Mouse (Mus musculus) kidney, postnatal 10 days (tissue): ENCODE measurements around the gene 1700037C18Rik.

Source experiments
- DNase-seq: peaks from one replicate; pipeline ENCODE4 v3.0.0; 2021; ENCODE audit warnings: mixed read lengths

1700037C18Rik gene

DNA sequence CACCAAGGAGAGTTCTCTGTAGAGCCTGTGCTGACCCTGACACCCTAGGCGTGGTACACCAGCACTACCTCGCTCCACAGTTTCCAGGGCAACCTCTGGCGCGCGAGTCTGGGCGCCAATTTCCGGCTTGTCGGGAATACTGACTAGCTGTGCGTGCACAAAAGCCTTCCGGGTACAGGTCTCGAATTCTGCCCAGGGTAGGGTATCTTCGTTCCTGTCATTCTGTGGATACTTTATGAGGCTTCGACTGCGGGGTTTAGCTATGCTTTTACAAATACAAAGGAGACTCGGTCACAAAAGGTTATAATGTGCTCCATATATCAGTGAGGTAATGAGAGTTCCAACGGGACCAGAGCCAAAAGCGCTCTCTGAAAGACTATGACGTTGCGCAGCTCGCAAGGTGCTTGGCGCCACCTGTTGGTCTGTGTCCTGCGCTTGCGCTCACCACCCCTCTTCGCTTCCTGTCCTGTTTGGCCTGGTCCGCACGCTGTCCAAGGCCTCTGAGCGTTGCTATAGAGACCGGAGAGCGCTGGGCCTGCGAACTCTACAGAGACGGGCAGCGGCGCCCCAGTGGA is at the start of gene 1700037C18Rik, which contains the start of gene Cluap1:
TSS of gene 1700037C18Rik (minus strand) at position 153 of the 575 bp plus-strand sequence.
TSS of gene Cluap1 (plus strand) at position 265 of the 575 bp plus-strand sequence.
- DNase-seq: peak; percentile 97

DNA sequence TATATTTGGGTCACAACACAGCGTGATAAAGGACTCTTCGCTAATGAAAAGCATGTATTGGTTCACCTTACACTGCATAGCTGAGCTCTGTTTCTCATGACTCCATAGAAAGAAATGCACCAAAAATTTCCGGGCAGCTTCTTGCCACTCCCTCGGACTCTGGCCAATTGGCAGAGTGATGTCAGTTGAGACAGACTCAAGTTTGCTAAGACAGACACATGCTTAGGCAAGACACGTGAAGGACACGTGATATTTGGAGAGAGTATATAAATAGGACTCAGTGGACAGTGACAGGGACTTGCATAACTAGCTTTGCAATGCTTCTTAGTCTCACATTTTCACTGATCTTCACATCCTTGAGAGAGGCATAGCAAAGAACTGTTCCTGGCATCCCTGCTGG is 47.9 kb upstream of the 1700037C18Rik start:
- DNase-seq: no peak

DNA sequence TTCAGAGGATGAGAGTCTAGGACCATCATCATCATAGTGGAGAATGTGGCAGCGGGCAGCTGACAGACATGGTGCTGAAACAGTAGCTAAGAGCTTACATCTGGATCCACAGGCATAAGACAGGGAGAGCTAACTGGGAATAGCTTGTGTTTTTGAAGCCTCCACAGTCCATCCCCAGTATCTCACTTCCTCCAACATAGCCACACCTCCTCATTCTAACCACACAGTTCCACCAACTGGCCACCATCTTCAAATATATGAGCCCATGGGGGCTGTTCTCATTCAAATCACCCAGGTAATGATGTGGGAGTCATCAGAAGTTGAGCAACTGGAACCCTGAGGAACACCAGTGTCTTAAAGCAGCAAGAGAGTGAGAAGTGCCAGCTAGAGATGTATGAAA is 42.7 kb upstream of the 1700037C18Rik start:
- no peak for DNase-seq

DNA sequence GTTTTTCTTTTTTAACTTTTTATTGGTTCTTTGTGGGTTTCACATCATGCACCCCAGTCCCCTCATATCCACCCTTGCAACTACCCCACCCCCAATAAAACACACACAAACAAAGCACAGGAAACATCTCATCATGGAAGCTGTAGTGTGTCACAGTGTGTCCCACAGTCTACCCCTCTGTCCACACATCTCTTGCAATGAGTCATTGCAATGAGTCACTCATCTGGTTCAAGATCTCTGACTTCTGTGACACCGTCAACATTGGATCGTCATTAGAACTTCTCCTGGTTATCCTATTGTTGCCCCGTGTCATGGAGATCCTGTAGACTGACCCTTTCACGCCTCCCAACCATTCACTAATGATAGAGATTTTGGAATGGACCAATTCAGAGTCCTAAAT is 26.2 kb upstream of the 1700037C18Rik start:
- DNase-seq: no peak

DNA sequence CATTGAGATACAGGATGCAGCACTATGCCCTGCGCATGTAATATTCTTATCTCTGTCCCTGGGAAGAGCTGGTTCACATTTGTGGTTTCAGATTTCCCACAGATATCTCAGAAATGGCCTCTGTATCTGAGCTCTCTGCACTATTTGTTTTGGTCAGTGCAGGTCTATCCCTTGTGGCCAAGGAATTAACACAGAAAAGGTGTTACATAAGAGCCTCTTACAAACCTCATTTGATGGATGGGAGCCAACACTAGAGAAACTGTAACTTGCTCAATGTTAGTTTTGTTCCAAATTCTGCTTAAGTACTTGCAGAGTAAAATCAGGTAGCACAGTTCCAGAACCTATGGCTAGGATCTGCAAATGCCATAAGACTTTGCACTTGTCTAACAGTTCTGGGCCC is 25.6 kb upstream of the 1700037C18Rik start:
- no peak for DNase-seq

DNA sequence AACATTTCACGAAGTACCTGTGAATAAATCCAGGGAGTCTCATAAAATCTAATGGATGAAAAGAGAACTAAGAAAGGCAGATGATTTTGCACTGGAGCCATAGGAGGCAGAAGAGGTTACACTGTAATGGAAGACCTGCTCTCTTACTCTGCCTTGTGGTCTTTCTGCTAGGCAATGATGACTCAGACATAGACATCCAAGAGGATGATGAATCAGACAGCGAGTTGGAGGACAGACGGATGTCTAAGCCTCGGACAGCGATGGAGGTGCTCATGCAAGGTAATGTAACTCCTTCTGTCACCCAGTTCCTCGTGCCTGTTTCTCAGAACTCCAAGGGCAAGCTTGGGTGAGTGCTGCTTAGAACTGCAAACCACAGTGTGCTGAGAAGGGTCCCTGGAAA is 25.0 kb upstream of the 1700037C18Rik start:
- DNase-seq: no peak

DNA sequence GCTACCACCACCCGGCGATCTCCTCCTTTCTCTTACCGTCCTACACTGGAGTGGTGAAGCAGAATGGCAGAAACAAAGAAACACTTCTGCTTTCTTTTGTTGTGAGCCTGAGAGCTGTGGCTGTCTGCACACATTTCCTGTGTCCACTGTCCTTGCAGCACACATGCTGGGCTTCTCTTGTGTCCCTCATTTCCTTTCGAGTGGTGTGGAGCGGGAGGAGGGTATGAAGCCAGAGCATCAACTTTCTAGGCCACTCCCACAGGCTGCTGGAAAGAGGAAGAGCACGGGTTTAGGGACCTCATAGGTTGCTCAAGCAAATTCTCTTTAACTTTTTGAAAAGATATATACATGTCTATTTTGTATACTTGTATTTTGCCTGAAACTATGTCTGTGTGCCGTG is 20.7 kb upstream of the 1700037C18Rik start:
- no peak for DNase-seq

DNA sequence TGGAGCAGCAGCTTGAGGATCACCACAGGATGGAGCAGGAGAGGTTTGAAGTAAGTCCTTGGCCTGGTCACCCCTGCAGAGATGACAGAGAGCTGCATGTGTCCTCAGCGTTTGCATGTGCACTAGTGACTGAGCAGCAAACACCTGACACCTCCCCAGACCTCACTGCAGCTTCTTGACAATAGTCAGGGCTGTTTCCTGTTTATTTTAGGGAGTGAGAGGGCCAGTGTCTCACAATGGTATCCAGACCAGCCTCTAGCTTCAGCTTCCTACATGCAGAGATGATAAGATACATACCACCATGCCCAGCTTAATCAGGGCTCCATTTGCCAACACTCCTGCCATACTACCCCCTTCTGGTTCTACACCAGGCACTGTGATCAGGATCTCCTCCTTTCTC is 20.1 kb upstream of the 1700037C18Rik start:
- DNase-seq: no peak

DNA sequence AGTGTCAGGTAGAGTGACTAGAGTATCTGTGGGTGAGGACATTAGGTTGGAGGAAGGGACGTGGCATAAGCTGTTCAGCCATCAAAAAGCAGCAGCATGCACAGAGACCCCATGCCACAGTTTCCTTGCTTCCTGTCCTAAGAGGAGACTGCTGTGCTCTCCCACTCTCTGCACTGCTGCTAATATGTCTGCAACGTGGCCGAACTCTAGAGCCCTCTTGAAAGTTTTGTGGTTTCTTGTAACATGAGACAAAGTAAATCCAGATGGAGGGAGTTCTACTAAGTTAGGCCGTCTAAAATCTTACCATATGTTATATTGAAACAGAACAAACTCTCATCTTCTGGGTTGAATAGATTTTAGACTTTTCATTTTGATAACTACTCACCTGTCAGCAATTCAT is 15.5 kb upstream of the 1700037C18Rik start:
- no peak for DNase-seq

DNA sequence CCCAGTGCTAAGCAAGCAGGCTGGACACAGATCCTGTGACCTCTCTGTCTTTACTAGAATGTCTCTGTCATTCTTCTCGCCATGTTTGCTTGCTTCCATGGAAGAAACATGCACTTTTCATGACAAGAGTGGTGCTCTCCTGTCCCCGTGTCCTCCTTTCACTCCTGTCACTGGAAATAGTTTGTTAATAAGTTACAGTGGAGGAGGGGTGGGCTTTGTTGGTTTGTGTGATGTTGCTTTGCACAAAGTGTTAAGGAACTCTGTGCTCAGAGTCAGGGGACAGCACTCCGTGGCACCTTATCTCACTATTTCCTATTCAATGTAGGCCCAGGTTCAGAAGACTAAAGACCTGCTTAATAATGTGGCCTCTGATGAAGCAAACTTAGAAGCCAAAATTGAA is 15.0 kb upstream of the 1700037C18Rik start:
- no peak for DNase-seq

DNA sequence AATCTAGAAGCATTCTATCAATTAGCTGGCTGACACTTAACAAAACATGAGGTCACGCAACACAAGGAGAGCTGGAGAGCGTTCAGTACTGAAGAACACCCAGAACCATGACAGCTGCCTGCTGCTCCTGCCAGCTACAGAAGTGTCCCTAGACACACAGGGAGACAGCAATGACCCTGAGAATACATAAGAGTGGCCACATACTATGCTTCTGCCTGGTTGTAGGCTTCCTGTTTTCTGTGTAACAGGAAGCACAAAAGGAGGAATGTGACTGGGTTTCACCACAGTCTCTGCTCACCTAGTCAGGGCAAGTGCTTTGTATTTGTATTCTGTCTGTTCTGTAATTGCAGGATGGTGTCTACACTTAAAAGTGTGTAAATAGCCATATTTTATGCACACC is 12.3 kb upstream of the 1700037C18Rik start:
- no peak for DNase-seq

DNA sequence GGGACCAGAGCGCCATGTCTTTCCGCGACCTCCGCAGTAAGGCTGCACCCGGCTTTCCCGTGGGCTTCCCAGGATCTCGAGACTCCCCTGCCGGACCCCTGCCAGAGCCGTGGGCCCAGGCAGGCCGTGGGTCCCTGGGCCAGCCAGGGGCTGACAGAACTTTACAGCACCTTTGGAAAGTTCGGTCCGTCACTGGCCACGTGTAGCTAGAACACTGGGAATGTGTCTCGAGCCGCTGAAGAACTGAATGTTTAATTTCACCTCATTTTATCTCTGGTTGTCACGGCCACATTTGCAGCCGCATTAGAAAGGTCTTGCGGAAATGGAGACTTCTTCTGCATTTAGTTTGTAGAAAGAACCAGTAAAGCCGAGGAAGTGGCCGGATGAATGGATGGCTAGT is 629 bp upstream of the 1700037C18Rik start:
- DNase-seq: no peak

DNA sequence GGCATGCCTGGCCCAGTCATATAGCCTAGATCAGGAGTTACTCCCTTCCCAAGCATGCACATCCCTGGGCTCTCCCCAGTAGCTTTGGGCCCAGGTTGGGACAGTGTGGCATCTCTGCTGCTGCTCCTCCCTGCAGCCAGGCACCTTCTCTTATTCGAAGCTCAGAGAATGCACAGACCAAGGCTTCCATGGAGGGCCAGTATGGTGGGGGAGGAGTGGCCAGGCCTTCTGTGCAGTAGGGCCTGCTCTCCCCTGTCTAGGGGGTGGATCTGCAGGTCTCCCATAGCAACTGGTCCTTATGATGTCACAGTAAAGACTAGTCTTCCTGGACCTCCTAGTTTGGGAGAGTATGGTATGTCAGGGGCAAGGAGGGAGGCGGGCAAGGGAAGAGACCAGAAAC is 1.0 kb downstream of the 1700037C18Rik start:
- no peak for DNase-seq

DNA sequence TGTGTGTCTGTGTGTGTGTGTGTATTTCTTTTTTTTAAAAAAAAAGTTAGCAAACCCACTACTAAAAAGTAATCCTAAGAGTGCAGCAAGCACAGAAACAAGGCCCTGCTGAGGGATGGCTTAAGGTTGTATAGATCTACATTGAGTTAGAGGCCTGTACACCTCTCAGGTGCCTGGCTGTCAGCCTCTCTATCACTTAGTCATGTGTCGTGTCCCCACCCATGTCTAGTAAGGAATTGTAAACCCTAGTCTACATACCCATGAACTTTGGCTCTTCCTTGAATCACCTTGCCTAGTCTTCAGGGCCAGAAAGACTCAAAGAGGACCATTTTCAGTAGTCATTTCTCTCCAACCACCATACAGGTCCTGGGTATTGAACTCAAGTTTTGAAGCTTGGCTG is 11.9 kb downstream of the 1700037C18Rik start:
- DNase-seq: no peak

DNA sequence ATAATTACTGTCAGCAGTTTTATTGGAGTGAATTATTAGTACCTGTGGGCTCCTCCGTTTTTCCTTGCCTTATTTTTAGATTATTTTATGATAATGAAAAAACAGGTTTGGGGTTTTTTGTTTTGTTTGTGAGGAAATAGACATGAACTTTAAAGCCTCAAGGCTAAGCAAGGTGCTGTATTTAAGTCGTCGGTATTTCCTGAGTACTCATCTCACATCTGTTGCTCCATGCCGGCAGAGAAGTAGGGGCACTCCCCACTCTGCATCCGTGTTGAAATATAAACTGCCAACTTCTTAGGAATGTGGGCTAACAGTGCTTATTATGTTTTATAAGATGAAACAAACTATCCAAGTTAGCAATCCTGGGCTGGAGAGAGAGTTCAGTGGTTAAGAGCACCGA is 12.4 kb downstream of the 1700037C18Rik start:
- no peak for DNase-seq

DNA sequence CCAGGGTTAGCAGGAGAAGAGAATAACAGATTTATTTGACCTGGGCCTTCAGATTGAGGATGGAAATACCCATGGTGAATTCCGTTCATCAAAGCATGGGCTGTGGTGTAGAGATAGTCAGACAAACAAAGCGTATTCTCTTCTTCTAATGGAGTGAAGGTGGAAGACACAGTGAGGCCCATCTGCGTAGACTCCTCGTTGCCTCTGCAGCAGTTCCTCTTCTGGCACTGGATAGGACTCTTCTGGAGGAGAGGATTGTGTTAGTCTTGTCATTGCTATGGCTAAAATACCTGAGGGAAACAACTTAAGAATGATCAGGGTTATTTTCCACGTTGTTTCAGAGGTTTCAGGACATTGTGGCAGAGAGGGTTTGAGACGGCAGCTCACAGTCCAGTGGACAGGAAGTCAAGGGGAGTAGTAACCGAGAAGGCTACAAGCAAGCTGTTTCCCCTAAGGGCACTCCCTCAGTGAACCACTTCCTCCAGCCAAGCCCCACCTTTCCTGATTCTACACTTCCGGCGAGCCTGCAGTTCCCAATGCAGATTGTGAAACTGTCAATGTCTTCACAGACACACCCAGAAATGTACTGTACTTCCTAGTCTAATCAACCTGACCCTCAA is 13.2 kb downstream of the 1700037C18Rik start:
- peak; percentile 45 for DNase-seq

DNA sequence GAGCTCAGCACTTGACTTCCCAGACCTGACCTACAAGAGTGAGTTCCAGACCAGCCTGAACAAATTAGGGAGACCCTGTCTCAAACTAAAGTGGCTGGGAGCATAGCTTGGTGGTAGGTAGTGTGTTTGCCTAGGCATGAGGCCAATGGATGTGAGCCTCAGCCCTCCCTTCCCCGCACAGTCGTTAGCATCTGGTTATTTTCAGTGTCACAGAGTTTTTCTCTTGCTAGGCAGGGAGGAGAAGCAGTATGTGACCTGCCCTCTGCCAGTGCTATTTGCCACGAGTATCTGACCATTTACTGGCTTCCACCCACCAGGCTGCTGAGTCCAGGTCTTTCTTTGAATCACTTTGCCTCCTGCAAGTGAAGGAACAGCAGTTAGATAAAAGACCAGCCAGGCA is 14.8 kb downstream of the 1700037C18Rik start:
- no peak for DNase-seq

DNA sequence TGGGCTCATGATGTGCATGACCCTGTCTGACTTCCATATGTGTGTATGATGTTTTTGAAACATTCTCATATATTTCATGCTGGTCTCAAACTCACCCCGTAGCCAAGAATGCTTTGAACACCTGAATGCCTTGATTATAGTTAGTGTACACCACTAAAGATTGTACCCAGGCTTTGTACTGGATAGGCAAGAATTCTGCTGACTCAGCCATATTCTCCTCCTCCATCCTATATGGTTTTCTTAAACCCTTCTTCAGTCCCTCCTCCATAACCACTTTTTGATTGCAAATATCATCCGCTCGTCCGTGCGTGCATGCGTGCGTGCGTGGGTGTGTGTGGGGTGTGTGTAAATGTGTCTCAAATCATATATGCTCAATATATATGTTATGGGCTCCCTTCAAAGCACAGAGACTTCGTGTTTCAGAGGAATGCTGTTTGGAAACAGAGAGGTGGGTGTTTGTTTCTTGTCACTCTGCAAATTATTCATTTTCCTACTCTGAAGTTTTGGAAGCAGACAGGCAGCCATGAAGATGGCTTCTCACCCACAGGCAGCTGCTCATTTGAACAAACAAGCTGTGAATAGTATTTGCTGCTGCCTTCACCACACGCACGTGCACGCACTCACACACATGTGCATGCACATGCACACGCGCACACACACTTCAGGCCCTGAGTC is 16.7 kb downstream of the 1700037C18Rik start:
- no peak for DNase-seq

DNA sequence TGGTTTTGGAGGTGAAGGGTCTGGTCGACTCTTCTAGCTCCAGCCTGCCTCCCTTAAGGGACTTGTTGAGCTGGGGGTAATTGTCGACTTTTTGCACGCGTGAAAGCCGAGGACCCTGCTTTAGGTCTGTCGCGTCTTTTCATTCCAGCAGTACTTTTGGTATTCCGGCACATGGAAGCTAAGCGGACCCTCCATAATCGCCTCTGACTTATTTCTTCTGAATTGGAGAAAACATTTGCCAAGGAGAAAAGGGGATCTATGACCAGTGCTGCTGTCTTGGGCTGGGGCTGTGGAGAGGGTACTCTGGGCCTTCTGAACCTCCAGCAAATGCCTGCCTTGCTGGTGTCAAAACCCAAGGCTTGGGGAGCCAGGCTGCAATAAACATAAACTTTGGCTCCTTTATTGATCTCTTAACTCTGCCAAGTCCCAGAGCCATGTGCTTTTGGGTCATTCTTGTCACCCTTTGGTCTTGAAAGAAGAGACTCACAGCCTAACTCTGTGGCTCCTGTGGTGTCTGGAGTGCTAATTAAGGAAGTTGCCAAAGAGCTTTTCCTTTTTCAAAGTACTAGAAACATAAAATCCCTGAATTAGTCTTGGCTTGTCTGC is 23.3 kb downstream of the 1700037C18Rik start:
- no peak for DNase-seq

DNA sequence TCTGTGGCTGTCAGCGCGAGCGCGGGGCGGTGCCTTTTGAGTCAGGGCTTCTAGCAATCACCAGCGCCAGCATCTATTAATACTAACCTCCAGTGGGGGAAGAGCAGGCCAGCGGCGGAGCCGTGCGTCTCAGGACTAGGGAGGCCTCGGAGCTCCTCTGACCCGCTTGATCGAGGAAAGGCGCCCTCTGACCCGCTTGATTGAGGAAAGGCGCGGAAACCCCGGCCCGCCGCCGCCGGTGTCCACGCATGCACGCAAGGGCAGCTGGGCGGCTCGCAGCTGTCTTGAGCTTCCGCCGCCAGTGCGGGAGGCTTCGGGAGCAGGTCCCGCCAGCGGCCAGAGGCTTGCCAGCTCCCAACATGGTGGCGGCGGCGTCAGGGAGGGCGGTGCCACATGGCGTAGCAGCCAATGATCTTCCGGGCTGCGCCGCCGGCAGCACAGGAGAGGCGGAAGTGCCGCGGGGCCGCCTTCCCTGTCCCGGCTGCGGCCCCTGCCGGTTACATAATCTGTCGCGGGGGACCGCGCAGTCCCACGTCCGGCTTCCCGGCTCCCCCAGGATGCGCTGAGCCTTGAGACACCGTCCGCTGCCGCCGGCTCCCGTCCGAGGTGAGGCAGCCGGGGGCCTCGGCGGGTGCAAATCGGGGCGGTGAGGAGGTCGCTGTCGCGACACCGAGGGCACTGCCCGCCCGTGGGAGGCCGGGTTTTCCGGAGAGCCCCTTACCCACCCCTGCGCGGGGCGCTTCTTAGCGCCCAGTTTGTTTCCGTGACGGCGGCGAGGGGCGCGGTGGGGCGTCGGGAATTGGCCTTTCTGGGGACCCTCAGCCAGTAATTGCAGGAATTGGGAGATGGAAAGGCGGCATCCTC is 24.1 kb downstream of the 1700037C18Rik start, which contains the start of the genes Zfp597 and Gm20695:
TSS of gene Zfp597 (minus strand) at position 361 of the 864 bp plus-strand sequence.
TSS of gene Gm20695 (plus strand) at position 448 of the 864 bp plus-strand sequence.
- peak; percentile 97 for DNase-seq

DNA sequence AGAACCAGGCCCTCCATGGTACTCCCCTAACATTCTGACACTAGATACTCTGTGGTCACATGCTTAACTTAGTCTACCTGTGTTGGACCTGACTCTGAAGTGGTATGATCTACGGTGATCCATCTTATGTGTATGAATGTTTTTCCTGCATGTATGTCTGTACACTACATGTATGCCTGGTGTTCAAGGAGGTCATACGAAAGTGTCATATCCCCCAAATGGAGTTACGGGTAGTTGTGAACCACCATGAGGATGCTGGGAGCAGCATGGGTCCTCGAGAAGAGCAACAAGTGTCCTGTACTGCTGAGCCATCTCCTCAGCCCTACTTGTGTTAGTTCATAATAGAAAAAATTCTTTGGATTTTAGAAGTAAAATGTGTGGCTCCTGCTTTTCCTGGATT is 32.1 kb downstream of the 1700037C18Rik start:
- no peak for DNase-seq

DNA sequence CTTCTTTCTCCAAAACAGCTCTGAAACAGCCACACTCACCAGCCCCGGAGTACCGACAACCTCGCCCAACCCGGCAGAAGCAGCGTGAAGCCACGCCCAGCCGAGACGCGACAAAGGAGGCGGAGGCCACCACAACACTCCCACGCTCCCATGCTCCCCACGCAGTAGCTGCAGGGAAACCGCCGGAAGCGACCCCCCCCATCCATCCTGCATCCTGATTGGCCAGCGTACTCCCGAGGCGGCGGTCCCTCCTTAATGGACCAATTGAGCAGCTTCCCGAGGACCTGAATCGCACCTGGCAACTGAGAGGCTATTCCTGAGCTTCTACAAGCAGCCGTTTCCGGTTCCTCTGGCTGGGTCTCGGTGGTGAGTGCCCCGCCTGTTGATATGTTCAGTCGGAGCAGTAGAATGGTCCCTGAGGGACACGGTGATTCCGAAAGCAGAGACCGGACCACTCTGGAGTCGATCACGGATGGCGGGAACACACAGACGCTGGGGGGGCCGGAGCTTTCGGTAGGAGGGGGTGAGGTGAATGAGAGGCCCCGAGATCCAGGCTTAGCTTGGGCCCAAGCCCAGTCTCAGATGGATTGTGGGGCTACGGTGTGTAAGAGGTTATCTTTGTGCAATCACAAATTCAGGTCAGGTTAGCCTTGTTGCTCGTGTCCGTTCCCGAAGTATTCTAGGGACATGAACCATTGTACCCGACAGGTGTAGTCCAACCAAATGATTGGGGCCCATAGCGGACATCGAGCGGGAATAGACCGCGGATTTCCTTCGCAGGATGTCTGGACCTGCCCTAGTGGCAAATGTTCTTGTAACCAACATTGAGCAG is 36.1 kb downstream of the 1700037C18Rik start, which contains the start of gene Naa60:
TSS of gene Naa60 (plus strand) at position 160 of the 832 bp plus-strand sequence.
- peak; percentile 96 for DNase-seq
